Mouse (Mus musculus) embryonic facial prominence, embryonic 10.5 days (tissue): ENCODE data around the gene Hbp1. TPM values are rescaled to one million over a fixed set of nuclear protein-coding genes. Genes with fewer than 3 reads are reported as not detected.

Source experiments
- DNase-seq: peaks from one replicate; pipeline ENCODE4 v3.0.0-alpha.2; 2017; ENCODE audit warnings: low spot score
- H3K27ac ChIP-seq: fragments of 300-500 bp; sonication (generic); replicated peaks from 2 replicates; pipeline ENCODE4 v1.5.1; 2016; ENCODE audit warnings: mild to moderate bottlenecking
- H3K27me3 ChIP-seq: fragments of 300-500 bp; sonication (generic); replicated peaks from 2 replicates; pipeline ENCODE4 v1.6.1; 2016; ENCODE audit warnings: low read depth, mild to moderate bottlenecking; ENCODE audit not compliant: poor library complexity, severe bottlenecking
- H3K36me3 ChIP-seq: fragments of 300-500 bp; sonication (generic); replicated peaks from 2 replicates; pipeline ENCODE4 v1.6.1; 2016; ENCODE audit warnings: mild to moderate bottlenecking, moderate library complexity
- H3K4me1 ChIP-seq: fragments of 300-500 bp; sonication (generic); 2 replicates; pipeline ENCODE4 v1.6.1; 2016
- H3K4me3 ChIP-seq: fragments of 300-500 bp; sonication (generic); 2 replicates; pipeline ENCODE4 v1.5.1; 2016; ENCODE audit warnings: mild to moderate bottlenecking, moderate library complexity
- H3K9me3 ChIP-seq: fragments of 300-500 bp; sonication (generic); 2 replicates; pipeline ENCODE4 v1.6.1; 2016; ENCODE audit warnings: mild to moderate bottlenecking
- WGBS: fragments of 180-500 bp; shearing (Covaris S2); methylation state at CpG from one replicate; pipeline ENCODE4 v1.1.7; 2016; 5-methylcytosine and 5-hydroxymethylcytosine counted together
- polyA plus RNA-seq: library from polyadenylated mRNA; unstranded; fragments of >200 nt; fragmentation: Nextera tagmentation; extraction: Ambion mirVana; gene quantifications from 2 replicates; pipeline ENCODE4 v1.2.1, GENCODE M21; 2016

The Hbp1 gene
- polyA plus RNA-seq, 1 experiment from 2014 or later, result 103 TPM

- no peaks in the 10 kb centered on the region for H3K27me3 ChIP-seq
- 86% methylated on average over 3 of the region's 3 CpGs for WGBS
These were observed 26.2 kb downstream of the Hbp1 start for GRCm38 (mm10) chr12:31924135-31924534.

GRCm38 (mm10) chr12:31920464-31921405 lies 29.6 kb downstream of the Hbp1 start:
- H3K9me3 ChIP-seq, result no peaks in the 10 kb centered on the region
- peaks cover 20% of the 10 kb centered on the region for H3K36me3 ChIP-seq
- no peak overlapping the region for H3K4me3 ChIP-seq
- no peak overlapping the region for H3K27ac ChIP-seq
- WGBS, result 87% methylated on average over 18 of the region's 18 CpGs
- DNase-seq, result no peak
- H3K27me3 ChIP-seq, result no peaks in the 10 kb centered on the region
- H3K4me1 ChIP-seq, result no peaks in the 10 kb centered on the region

More at GRCm38 (mm10) chr12:31924135-31924534, 26.2 kb downstream of the Hbp1 start:
- no peak for DNase-seq
- peaks cover 53% of the 10 kb centered on the region for H3K36me3 ChIP-seq
- no peak overlapping the region for H3K4me3 ChIP-seq
- no peaks in the 10 kb centered on the region for H3K9me3 ChIP-seq
- no peaks in the 10 kb centered on the region for H3K4me1 ChIP-seq
- no peak overlapping the region for H3K27ac ChIP-seq

DNA sequence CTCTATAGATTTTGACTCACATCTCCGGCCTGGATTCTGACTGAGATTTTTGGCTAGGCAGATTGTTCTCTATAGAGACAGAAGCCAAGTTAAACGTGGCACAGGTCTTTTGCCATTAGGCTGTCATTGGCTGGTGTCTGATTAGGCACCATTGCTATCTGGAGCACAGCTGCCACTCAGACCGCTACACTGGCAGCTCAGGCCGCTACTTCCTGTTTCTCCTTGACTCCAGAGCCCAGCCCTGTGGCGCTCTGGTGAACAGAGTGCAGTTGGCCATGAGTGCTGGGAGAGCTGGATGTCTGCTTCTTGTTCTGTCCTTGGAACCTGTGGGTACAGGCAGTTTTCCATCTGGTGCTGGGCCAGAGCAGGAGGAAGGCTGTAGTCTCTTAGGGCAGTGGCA lies 33.1 kb downstream of the Hbp1 start:
- H3K27me3 ChIP-seq, result no peaks in the 10 kb centered on the region
- no peak for DNase-seq
- WGBS, result 87% methylated on average over 5 of the region's 5 CpGs
- no peak overlapping the region for H3K27ac ChIP-seq
- H3K36me3 ChIP-seq, result peaks cover 4% of the 10 kb centered on the region
- no peaks in the 10 kb centered on the region for H3K9me3 ChIP-seq
- H3K4me3 ChIP-seq, result no peak overlapping the region
- H3K4me1 ChIP-seq, result peaks cover 6% of the 10 kb centered on the region; the same call in 1 of the 2 replicates

DNA sequence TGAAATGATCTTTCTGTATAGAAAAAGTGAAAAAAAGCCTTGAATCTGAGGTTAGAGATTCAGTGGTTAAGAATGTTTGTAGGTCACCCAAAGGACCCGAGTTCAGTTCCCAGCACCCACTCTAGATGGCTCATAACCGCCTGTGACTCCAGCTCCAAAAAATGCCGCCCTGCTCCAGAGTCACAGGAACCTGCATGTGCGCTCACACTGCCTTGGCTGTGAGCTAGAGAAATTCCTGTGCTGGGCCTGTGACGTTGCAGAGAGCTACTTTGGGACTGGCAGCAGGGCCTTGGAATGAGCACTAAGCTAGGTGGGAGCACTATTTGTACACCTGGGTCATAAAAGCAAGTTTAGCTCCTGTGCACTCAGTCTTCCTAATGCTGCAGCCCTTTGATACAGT lies 33.6 kb downstream of the Hbp1 start:
- no peak overlapping the region for H3K27ac ChIP-seq
- no peaks in the 10 kb centered on the region for H3K9me3 ChIP-seq
- 95% methylated on average over 5 of the region's 5 CpGs for WGBS
- H3K36me3 ChIP-seq, result peaks cover 4% of the 10 kb centered on the region
- no peak overlapping the region for H3K4me3 ChIP-seq
- DNase-seq, result no peak
- no peaks in the 10 kb centered on the region for H3K27me3 ChIP-seq
- H3K4me1 ChIP-seq, result peaks cover 6% of the 10 kb centered on the region; the same call in 1 of the 2 replicates

DNA sequence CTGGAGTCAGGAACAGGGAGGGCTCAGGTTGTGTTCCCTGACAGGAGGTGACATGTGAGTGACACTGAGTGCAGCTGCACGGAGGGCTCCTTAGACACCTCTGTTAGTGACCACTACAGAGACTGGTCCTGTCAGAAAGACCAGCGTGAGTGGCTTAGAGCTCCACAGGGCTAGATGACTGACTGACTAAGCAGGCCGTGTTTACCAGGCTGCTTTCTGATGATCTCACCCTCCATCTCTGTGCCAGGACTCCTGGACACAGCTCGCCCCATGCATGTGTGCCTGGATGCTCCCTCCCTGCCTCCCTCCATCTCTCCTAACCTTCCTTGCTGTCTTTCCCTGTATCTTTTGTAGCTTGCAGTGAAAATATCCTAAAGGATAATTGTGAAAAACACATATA lies 36.7 kb downstream of the Hbp1 start:
- Histone ChIP-seq H3K27me3 (no peaks in the 10 kb centered on the region), H3K4me1 (peaks cover 6% of the 10 kb centered on the region; the same call in 1 of the 2 replicates), H3K9me3 (no peaks in the 10 kb centered on the region), H3K4me3 (no peak overlapping the region), H3K36me3 (no peaks in the 10 kb centered on the region), H3K27ac (no peak overlapping the region)
- no peak for DNase-seq
- 76% methylated on average over 4 of the region's 4 CpGs for WGBS

- Histone ChIP-seq H3K9me3 (no peaks in the 10 kb centered on the region), H3K27ac (no peak overlapping the region), H3K4me3 (no peak overlapping the region), H3K36me3 (no peaks in the 10 kb centered on the region), H3K27me3 (no peaks in the 10 kb centered on the region), H3K4me1 (peaks cover 6% of the 10 kb centered on the region; the same call in 1 of the 2 replicates)
- 85% methylated on average over 6 of the region's 6 CpGs for WGBS
- no peak for DNase-seq
These were observed 37.3 kb downstream of the Hbp1 start for GRCm38 (mm10) chr12:31912966-31913551.

GRCm38 (mm10) chr12:31907436-31907835 lies 42.9 kb downstream of the Hbp1 start:
- 96% methylated on average over 2 of the region's 2 CpGs for WGBS
- Histone ChIP-seq H3K27me3 (no peaks in the 10 kb centered on the region), H3K9me3 (no peaks in the 10 kb centered on the region), H3K4me3 (no peak overlapping the region), H3K4me1 (peaks cover 9% of the 10 kb centered on the region), H3K27ac (no peak overlapping the region), H3K36me3 (peaks cover 10% of the 10 kb centered on the region)
- DNase-seq, result no peak

- H3K4me1 ChIP-seq, result peaks cover 9% of the 10 kb centered on the region
- no peaks in the 10 kb centered on the region for H3K27me3 ChIP-seq
- peak overlapping the region; percentile 3; the same call in 1 of the 2 replicates for H3K27ac ChIP-seq
- 31% methylated on average over 6 of the region's 6 CpGs for WGBS
- H3K4me3 ChIP-seq, result no peak overlapping the region
- peaks cover 15% of the 10 kb centered on the region for H3K36me3 ChIP-seq
- DNase-seq, result peak; percentile 23
- H3K9me3 ChIP-seq, result no peaks in the 10 kb centered on the region
These were observed 44.4 kb downstream of the Hbp1 start for GRCm38 (mm10) chr12:31905696-31906551.

- no peaks in the 10 kb centered on the region for H3K9me3 ChIP-seq
- no peaks in the 10 kb centered on the region for H3K27me3 ChIP-seq
- peaks cover 14% of the 10 kb centered on the region for H3K36me3 ChIP-seq
- no peak overlapping the region for H3K27ac ChIP-seq
- 80% methylated on average over 4 of the region's 4 CpGs for WGBS
- H3K4me3 ChIP-seq, result no peak overlapping the region
- H3K4me1 ChIP-seq, result peaks cover 23% of the 10 kb centered on the region
- no peak for DNase-seq
These were observed 49.9 kb downstream of the Hbp1 start for GRCm38 (mm10) chr12:31900391-31900914.

DNA sequence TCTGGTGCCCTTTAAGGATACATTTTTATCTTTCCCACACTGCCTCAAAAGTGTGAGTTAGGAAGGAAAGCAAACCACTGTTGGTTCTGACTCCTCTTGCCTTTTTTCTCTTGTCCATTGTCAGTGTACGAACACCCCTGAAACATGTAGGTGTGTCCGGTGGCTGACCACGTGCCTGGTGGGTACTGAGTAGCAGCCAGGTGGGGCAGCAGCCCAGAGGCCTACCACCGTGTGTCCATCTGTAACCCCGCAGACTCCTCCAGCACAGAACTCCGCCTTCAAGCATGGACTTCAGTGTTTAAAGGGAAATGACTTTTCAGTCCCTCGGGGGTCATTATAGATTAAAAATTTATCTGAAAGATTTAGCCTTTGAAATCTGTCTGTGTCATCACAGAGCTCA lies 52.9 kb downstream of the Hbp1 start:
- no peak overlapping the region for H3K27ac ChIP-seq
- no peak overlapping the region for H3K4me3 ChIP-seq
- no peaks in the 10 kb centered on the region for H3K9me3 ChIP-seq
- whole genome bisulfite sequencing, result 66% methylated on average over 7 of the region's 7 CpGs
- DNase-seq, result no peak
- H3K36me3 ChIP-seq, result peaks cover 9% of the 10 kb centered on the region
- H3K4me1 ChIP-seq, result peaks cover 29% of the 10 kb centered on the region
- no peaks in the 10 kb centered on the region for H3K27me3 ChIP-seq

GRCm38 (mm10) chr12:31896986-31897385 lies 53.3 kb downstream of the Hbp1 start:
- 31% methylated on average over 8 of the region's 8 CpGs for WGBS
- peak; percentile 32 for DNase-seq
- Histone ChIP-seq H3K4me3 (no peak overlapping the region), H3K36me3 (peaks cover 7% of the 10 kb centered on the region; the same call in 1 of the 2 replicates), H3K27me3 (no peaks in the 10 kb centered on the region), H3K27ac (peak overlapping the region; percentile 67), H3K4me1 (peaks cover 29% of the 10 kb centered on the region), H3K9me3 (no peaks in the 10 kb centered on the region)

GRCm38 (mm10) chr12:31896295-31896694 lies 54.0 kb downstream of the Hbp1 start:
- H3K27ac ChIP-seq, result peak overlapping the region; percentile 67
- no peak for DNase-seq
- peaks cover 29% of the 10 kb centered on the region for H3K4me1 ChIP-seq
- no peak overlapping the region for H3K4me3 ChIP-seq
- WGBS, result 12% methylated on average over 5 of the region's 5 CpGs
- H3K36me3 ChIP-seq, result peaks cover 4% of the 10 kb centered on the region; the same call in 1 of the 2 replicates
- no peaks in the 10 kb centered on the region for H3K27me3 ChIP-seq
- H3K9me3 ChIP-seq, result no peaks in the 10 kb centered on the region
